ENCODE assay signal across 9 mouse cellular contexts in the genomic region with DNA sequence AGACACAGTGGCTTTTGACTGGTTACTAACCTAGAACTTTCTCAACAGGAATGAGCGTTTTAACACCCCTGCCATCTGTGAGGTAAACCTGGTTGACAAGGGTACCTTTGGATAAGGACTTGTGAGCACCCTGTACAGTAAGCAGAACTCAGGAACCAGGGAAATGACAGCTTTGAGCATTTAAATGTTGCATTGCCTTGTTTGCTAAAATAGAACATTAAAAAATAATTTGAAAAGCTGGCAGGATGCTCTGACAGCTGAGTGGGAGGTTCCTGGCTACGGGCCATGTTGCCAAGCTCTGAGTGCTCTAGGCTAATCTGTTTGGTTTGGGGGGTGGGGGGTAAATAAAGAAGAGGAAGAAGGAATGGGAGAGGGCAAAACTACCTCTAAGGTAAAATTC.
A peak's percentile ranks its signal among the peaks of the same experiment; 100 is the strongest.
DNase-seq lines count a peak whose midpoint lies in the region; ATAC-seq and TF ChIP-seq lines count a peak whose summit lies in the region.
"Had no signal": no experiment of that assay in that cellular context is flagged by ENCODE, and none has a peak within 500 bp of the region (broad histone marks: within the 10 kb centered on the region; RNA-seq: fewer than 3 reads in every experiment).

No protein-coding gene starts in this region.

- H3K27ac ChIP-seq in hindbrain, embryonic 11.5 days (ENCODE audit: low read depth, low read length), result no peak overlapping the region
- H3K27ac ChIP-seq in hindbrain, embryonic 10.5 days, result no peak overlapping the region
- peak overlapping the region; percentile 92 for H3K27ac ChIP-seq in forebrain, embryonic 15.5 days (replicated peaks)
- H3K27ac ChIP-seq in limb, embryonic 14.5 days (replicated peaks; ENCODE audit: low read depth, low read length), result no peak overlapping the region
- H3K27ac ChIP-seq: liver, embryonic 15.5 days had no signal

- no peak for TF ChIP-seq POLR2A in limb, embryonic 14.5 days (IDR thresholded peaks at IDR 0.05; ENCODE audit: borderline replicate concordance, extremely low read depth, insufficient read depth, insufficient read length)

- WGBS in hindbrain, embryonic 11.5 days, result 39% methylated on average over 2 of the region's 2 CpGs
- 52% methylated on average over 2 of the region's 2 CpGs for WGBS in hindbrain, embryonic 10.5 days
- WGBS in forebrain, embryonic 15.5 days, result 17% methylated on average over 2 of the region's 2 CpGs
- WGBS in limb, embryonic 14.5 days, result 31% methylated on average over 2 of the region's 2 CpGs

- no peak for ATAC-seq in hindbrain, embryonic 11.5 days (ENCODE audit: low FRiP score)
- ATAC-seq in forebrain, embryonic 15.5 days (replicated peaks), result peak; percentile 85
- no peak for ATAC-seq in limb, embryonic 14.5 days (ENCODE audit: low FRiP score, low read depth)

- no peak overlapping the region for H3K4me2 ChIP-seq in hindbrain, embryonic 11.5 days (replicated peaks; ENCODE audit: low read depth, low read length)
- H3K4me2 ChIP-seq in forebrain, embryonic 15.5 days (replicated peaks), result peak overlapping the region; percentile 33
- peak overlapping the region; percentile 36; the same call in 1 of the 2 replicates for H3K4me2 ChIP-seq in limb, embryonic 14.5 days (replicated peaks; ENCODE audit: low read depth, low read length, severe bottlenecking)
- H3K4me2 ChIP-seq: liver, embryonic 15.5 days had no signal

- H3K36me3 ChIP-seq in hindbrain, embryonic 11.5 days (ENCODE audit: control insufficient read depth, insufficient read depth, low read length), result no peaks in the 10 kb centered on the region
- H3K36me3 ChIP-seq in hindbrain, embryonic 10.5 days, result no peaks in the 10 kb centered on the region
- H3K36me3 ChIP-seq in forebrain, embryonic 15.5 days, result no peaks in the 10 kb centered on the region
- H3K36me3 ChIP-seq in limb, embryonic 14.5 days (ENCODE audit: control insufficient read depth, insufficient read depth, low read length), result no peaks in the 10 kb centered on the region
- H3K36me3 ChIP-seq: liver, embryonic 15.5 days had no signal

- no peaks in the 10 kb centered on the region for H3K4me1 ChIP-seq in hindbrain, embryonic 11.5 days (replicated peaks; ENCODE audit: control insufficient read depth, insufficient read depth, low read length)
- H3K4me1 ChIP-seq in hindbrain, embryonic 10.5 days (replicated peaks), result peaks cover 13% of the 10 kb centered on the region
- H3K4me1 ChIP-seq in forebrain, embryonic 15.5 days, result peaks cover 20% of the 10 kb centered on the region
- peaks cover 15% of the 10 kb centered on the region; the same call in 1 of the 2 replicates for H3K4me1 ChIP-seq in limb, embryonic 14.5 days (ENCODE audit: control insufficient read depth, insufficient read depth, low read length)
- H3K4me1 ChIP-seq: liver, embryonic 15.5 days had no signal

- peak; percentile 4 for DNase-seq in hindbrain, embryonic 11.5 days (ENCODE audit: low spot score)
- no peak for DNase-seq in hindbrain, embryonic 10.5 days (ENCODE audit: low spot score)
- peak; percentile 27 for DNase-seq in adipocyte (ENCODE audit: low spot score)
- peak; percentile 7 for DNase-seq in limb, embryonic 14.5 days (ENCODE audit: low spot score)
- peak; percentile 75 for DNase-seq in telencephalon, adult 2 months (ENCODE audit: low read depth, low spot score)
- no peak for DNase-seq in urinary bladder, adult 2 months (ENCODE audit: low spot score)
- no peak for DNase-seq in spleen, postnatal 36 days (ENCODE audit: low spot score in 2 of 2)

- no peak overlapping the region for H3K9ac ChIP-seq in hindbrain, embryonic 11.5 days (ENCODE audit: low read depth, low read length)
- no peak overlapping the region for H3K9ac ChIP-seq in forebrain, embryonic 15.5 days (replicated peaks)
- H3K9ac ChIP-seq in limb, embryonic 14.5 days (ENCODE audit: low read depth, low read length, severe bottlenecking), result no peak overlapping the region
- H3K9ac ChIP-seq: liver, embryonic 15.5 days had no signal

- H3K4me3 ChIP-seq in hindbrain, embryonic 11.5 days (ENCODE audit: low read depth, low read length), result no peak overlapping the region
- H3K4me3 ChIP-seq in hindbrain, embryonic 10.5 days, result no peak overlapping the region
- H3K4me3 ChIP-seq in forebrain, embryonic 15.5 days, result no peak overlapping the region
- no peak overlapping the region for H3K4me3 ChIP-seq in limb, embryonic 14.5 days (replicated peaks; ENCODE audit: low read length)
- H3K4me3 ChIP-seq: liver, embryonic 15.5 days had no signal

- H3K9me3 ChIP-seq in hindbrain, embryonic 11.5 days (ENCODE audit: control insufficient read depth, low read length), result no peaks in the 10 kb centered on the region
- peaks cover 5% of the 10 kb centered on the region; the same call in 1 of the 2 replicates for H3K9me3 ChIP-seq in hindbrain, embryonic 10.5 days
- H3K9me3 ChIP-seq in forebrain, embryonic 15.5 days, result no peaks in the 10 kb centered on the region
- H3K9me3 ChIP-seq in limb, embryonic 14.5 days (ENCODE audit: control insufficient read depth, low read length), result peaks cover 8% of the 10 kb centered on the region; the same call in 1 of the 2 replicates
- H3K9me3 ChIP-seq: liver, embryonic 15.5 days had no signal

- no peaks in the 10 kb centered on the region for H3K27me3 ChIP-seq in hindbrain, embryonic 11.5 days (ENCODE audit: control insufficient read depth, insufficient read depth, low read length)
- H3K27me3 ChIP-seq in hindbrain, embryonic 10.5 days (ENCODE audit: insufficient read depth, poor library complexity, severe bottlenecking), result no peaks in the 10 kb centered on the region
- no peaks in the 10 kb centered on the region for H3K27me3 ChIP-seq in forebrain, embryonic 15.5 days
- H3K27me3 ChIP-seq in limb, embryonic 14.5 days (ENCODE audit: control insufficient read depth, insufficient read depth, low read length), result no peaks in the 10 kb centered on the region
- H3K27me3 ChIP-seq: liver, embryonic 15.5 days had no signal

Comparison
In these comparisons a context has a peak if more than half of its experiments do, and no peak if none do; other contexts are left out.
1. DNase-seq: peak in hindbrain, embryonic 11.5 days (single experiment), adipocyte (single experiment), limb, embryonic 14.5 days (single experiment) and telencephalon, adult 2 months (single experiment); none in hindbrain, embryonic 10.5 days (single experiment), urinary bladder, adult 2 months (single experiment) and spleen, postnatal 36 days (0 of 2).